ENCODE assay signal across 8 mouse cellular contexts in genomic region chr15:99055040-99055439, GRCm38 (mm10). TPM values are rescaled to one million over a fixed set of nuclear protein-coding genes. Genes with fewer than 3 reads are reported as not detected.
DNase-seq lines count a peak whose midpoint lies in the region; ATAC-seq and TF ChIP-seq lines count a peak whose summit lies in the region.

Gene Prph, plus strand, starts transcription at chr15:99055174.

- peak within 1 kb of the TSS; percentile 63 for H3K4me2 ChIP-seq in lung, embryonic 14.5 days
- H3K4me2 ChIP-seq in forebrain, embryonic 11.5 days (ENCODE audit: low read depth, low read length, severe bottlenecking), result peak within 1 kb of the TSS; percentile 49
- peak within 1 kb of the TSS; percentile 56 for H3K4me2 ChIP-seq in neural tube, embryonic 14.5 days (ENCODE audit: low read depth, low read length)

- peaks cover 62% of the 10 kb centered on the region for H3K27me3 ChIP-seq in lung, embryonic 14.5 days (ENCODE audit: insufficient read depth, low read length)
- peaks cover 58% of the 10 kb centered on the region for H3K27me3 ChIP-seq in forebrain, embryonic 11.5 days (ENCODE audit: control insufficient read depth, insufficient read depth, low read length)
- peaks cover 99% of the 10 kb centered on the region for H3K27me3 ChIP-seq in limb, embryonic 10.5 days (ENCODE audit: low read depth, poor library complexity, severe bottlenecking)
- peaks cover 56% of the 10 kb centered on the region for H3K27me3 ChIP-seq in neural tube, embryonic 14.5 days (ENCODE audit: control insufficient read depth, insufficient read depth, low read length)

- no peaks in the 10 kb centered on the region for H3K36me3 ChIP-seq in lung, embryonic 14.5 days (ENCODE audit: insufficient read depth)
- H3K36me3 ChIP-seq in forebrain, embryonic 11.5 days (ENCODE audit: control insufficient read depth, insufficient read depth, low read length), result no peaks in the 10 kb centered on the region
- no peaks in the 10 kb centered on the region for H3K36me3 ChIP-seq in limb, embryonic 10.5 days
- no peaks in the 10 kb centered on the region for H3K36me3 ChIP-seq in neural tube, embryonic 14.5 days (ENCODE audit: control insufficient read depth, insufficient read depth, low read length)

- peak within 1 kb of the TSS; percentile 35; the same call in 1 of the 2 replicates for H3K9ac ChIP-seq in lung, embryonic 14.5 days
- no peak within 1 kb of the TSS for H3K9ac ChIP-seq in forebrain, embryonic 11.5 days (ENCODE audit: low read length)
- H3K9ac ChIP-seq in neural tube, embryonic 14.5 days (replicated peaks; ENCODE audit: low read depth, low read length), result peak within 1 kb of the TSS; percentile 42

- H3K9me3 ChIP-seq in lung, embryonic 14.5 days (ENCODE audit: low read depth, low read length), result no peaks in the 10 kb centered on the region
- no peaks in the 10 kb centered on the region for H3K9me3 ChIP-seq in forebrain, embryonic 11.5 days (ENCODE audit: control insufficient read depth, low read length)
- no peaks in the 10 kb centered on the region for H3K9me3 ChIP-seq in limb, embryonic 10.5 days (replicated peaks)
- no peaks in the 10 kb centered on the region for H3K9me3 ChIP-seq in neural tube, embryonic 14.5 days (ENCODE audit: control insufficient read depth, low read length)

- 3% methylated on average over 30 of the region's 30 CpGs for WGBS in lung, embryonic 14.5 days
- WGBS in forebrain, embryonic 11.5 days, result 2% methylated on average over 29 of the region's 30 CpGs
- 3% methylated on average over 30 of the region's 30 CpGs for WGBS in limb, embryonic 10.5 days
- WGBS in neural tube, embryonic 14.5 days, result under 1% methylated on average over 29 of the region's 30 CpGs

- no peak within 1 kb of the TSS for H3K27ac ChIP-seq in lung, embryonic 14.5 days (ENCODE audit: low read depth)
- H3K27ac ChIP-seq in forebrain, embryonic 11.5 days (ENCODE audit: low read depth, low read length), result no peak within 1 kb of the TSS
- 0 out of 2 replicates have a peak within 1 kb of the TSS, but pooled peaks have one; percentile 30 for H3K27ac ChIP-seq in limb, embryonic 10.5 days
- peak within 1 kb of the TSS; percentile 16 for H3K27ac ChIP-seq in neural tube, embryonic 14.5 days (ENCODE audit: low read depth, low read length)

- 0 out of 2 replicates have a peak, but pooled peaks cover 7% of the 10 kb centered on the region for H3K4me1 ChIP-seq in lung, embryonic 14.5 days (ENCODE audit: insufficient read depth)
- H3K4me1 ChIP-seq in forebrain, embryonic 11.5 days (replicated peaks; ENCODE audit: control insufficient read depth, insufficient read depth, low read length), result peaks cover 10% of the 10 kb centered on the region; the same call in 1 of the 2 replicates
- peaks cover 37% of the 10 kb centered on the region for H3K4me1 ChIP-seq in limb, embryonic 10.5 days
- peaks cover 8% of the 10 kb centered on the region for H3K4me1 ChIP-seq in neural tube, embryonic 14.5 days (ENCODE audit: control insufficient read depth, insufficient read depth, low read length)

- ATAC-seq in lung, embryonic 14.5 days (ENCODE audit: insufficient read depth), result no peak; the same call in 1 of the 2 replicates
- ATAC-seq in forebrain, embryonic 11.5 days (replicated peaks; ENCODE audit: low FRiP score), result no peak
- ATAC-seq in neural tube, embryonic 14.5 days (ENCODE audit: low read depth), result no peak

- H3K4me3 ChIP-seq in lung, embryonic 14.5 days (ENCODE audit: low read depth, low read length), result peak within 1 kb of the TSS; percentile 38
- peak within 1 kb of the TSS; percentile 27 for H3K4me3 ChIP-seq in forebrain, embryonic 11.5 days (ENCODE audit: low read depth, low read length)
- H3K4me3 ChIP-seq in limb, embryonic 10.5 days, result peak within 1 kb of the TSS; percentile 49
- H3K4me3 ChIP-seq in neural tube, embryonic 14.5 days (ENCODE audit: low read depth, low read length), result peak within 1 kb of the TSS; percentile 31

- DNase-seq in lung, embryonic 14.5 days, result no peak
- DNase-seq in lung, postnatal 10 days, result no peak
- DNase-seq in forebrain, embryonic 11.5 days (ENCODE audit: low spot score), result no peak
- no peak for DNase-seq in limb, embryonic 10.5 days (ENCODE audit: low spot score)
- DNase-seq in urinary bladder, adult 18-20 months (ENCODE audit: low spot score in 2 of 2), result no peak
- no peak for DNase-seq in ovary, postnatal 10 days (ENCODE audit: low spot score)
- DNase-seq in adrenal gland, adult 2 months, result no peak

- TF ChIP-seq CTCF in lung, embryonic 14.5 days (IDR thresholded peaks at IDR 0.05; ENCODE audit: low read depth), result no peak

RNA-seq across cellular contexts. Expression of gene Prph, which starts in this region (rescaled TPM):
- 0.91 and 1.8 TPM in 2 replicates for polyA plus RNA-seq in lung, embryonic 14.5 days (2014; fragmentation: Nextera tagmentation; extraction: Ambion mirVana)
- 0.19 and 0.94 TPM in 2 replicates for polyA plus RNA-seq in forebrain, embryonic 11.5 days (2014; fragmentation: Nextera tagmentation; extraction: Ambion mirVana)
- 0.16 TPM in 1 of 2 replicates, not detected in the other for polyA plus RNA-seq in limb, embryonic 10.5 days (2016; fragmentation: Nextera tagmentation; extraction: Ambion mirVana)
- polyA plus RNA-seq in neural tube, embryonic 14.5 days (2014; fragmentation: Nextera tagmentation; extraction: Ambion mirVana), result 68.8 and 298 TPM in 2 replicates
- under 1 TPM; 0.43 to 0.86 TPM for total RNA-seq in adrenal gland, adult 2 months (2021)
- 2.4 and 8.5 TPM in 2 replicates for polyA plus RNA-seq in adrenal gland, adult 2 months (2012; rRNA removed)

Comparison
In these comparisons a context has a peak if more than half of its experiments do, and no peak if none do; other contexts are left out.
1. H3K27ac ChIP-seq: peak in limb, embryonic 10.5 days (single experiment) and neural tube, embryonic 14.5 days (single experiment); none in lung, embryonic 14.5 days (single experiment) and forebrain, embryonic 11.5 days (single experiment).
2. Peak in every context shown above with its lines, with median percentiles within 50 percentile points of each other: H3K4me2 ChIP-seq and H3K4me3 ChIP-seq.